Mouse (Mus musculus): ENCODE data around the gene Nid2. TPM values are rescaled to one million over a fixed set of nuclear protein-coding genes. Genes with fewer than 3 reads are reported as not detected.

The Nid2 gene
- total RNA-seq, 2 experiments from 2014 or later: 4.1 to 5.2 TPM

DNA sequence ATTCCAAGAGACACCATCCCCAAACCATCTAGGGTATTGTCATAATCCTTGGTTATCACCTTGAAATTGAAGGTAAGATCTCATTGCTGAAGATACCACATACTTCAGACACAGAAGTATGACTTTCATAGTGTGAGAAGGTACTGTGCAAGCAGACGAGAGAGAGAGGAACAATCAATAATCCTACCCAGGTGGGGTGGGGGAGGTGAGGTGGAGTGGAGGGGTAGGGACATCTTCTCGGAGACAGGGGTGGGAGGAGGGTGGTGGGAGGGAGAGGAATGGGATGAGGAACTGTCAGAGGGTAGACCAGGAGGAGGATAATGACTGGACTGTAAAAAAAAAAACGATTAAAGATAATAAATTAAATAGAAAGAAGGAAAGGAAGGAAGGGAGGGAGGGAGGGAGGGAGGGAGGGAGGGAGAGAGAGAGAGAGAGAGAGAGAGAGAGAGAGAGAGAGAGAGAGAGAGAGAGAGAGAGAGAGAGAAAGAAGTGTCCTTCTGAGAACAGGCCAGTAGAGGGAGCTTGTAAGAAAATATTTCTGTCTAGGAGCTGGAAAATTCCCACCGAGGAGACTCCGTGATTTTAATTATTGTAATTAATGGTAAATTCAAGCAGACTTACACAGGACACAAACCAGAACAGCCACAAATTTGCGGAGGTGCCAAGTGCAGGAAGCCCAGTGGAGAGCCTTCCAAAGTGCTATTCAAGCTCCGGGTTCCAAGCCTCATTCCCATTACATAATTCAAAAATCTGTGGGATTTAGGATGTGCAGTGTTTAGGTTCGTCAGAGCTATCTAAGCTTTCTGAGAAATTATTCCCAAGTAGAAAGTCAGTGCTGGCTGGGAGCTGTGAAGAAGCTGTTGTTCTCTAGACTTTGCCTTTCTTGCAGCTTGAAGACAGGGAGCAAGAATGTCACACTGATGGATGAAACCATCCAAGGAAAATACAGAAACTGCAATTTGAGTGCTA lies 108.0 kb downstream of the Nid2 start:
- peak; percentile 25 to 42 for DNase-seq

DNA sequence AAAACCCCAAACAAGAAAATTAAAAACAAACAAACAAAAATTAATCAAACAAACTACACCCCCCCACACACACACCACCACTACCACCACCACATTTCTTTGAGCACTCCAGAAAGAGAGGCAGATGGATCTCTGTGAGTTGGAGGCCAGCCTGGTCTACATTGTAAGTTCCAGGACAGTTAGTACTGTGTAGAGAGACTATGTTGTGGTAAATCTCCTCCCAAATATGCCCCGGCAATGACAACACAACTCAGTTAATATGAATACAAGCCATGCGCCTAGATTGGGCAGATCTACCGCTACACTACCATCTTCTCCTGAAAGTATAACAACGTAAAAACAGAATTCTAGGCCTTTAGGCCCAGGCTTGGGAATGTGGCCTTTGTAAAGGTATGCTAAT lies 109.2 kb downstream of the Nid2 start:
- no peak for DNase-seq

Other genes starting within 250 kb of the Nid2 start
- gene Gm2244, start 201.3 kb upstream of the Nid2 start, total RNA-seq (2021): not detected
- gene Gm2237, start 166.1 kb upstream of the Nid2 start, total RNA-seq (2021): 1 to 10 TPM; 6.0 to 7.1 TPM
- not detected for gene Gm5458, start 148.7 kb upstream of the Nid2 start, total RNA-seq (2021)
- gene Rtraf, start 72.6 kb downstream of the Nid2 start, total RNA-seq (2021): 10 to 100 TPM; 54.6 to 55.1 TPM
- 100 to 1,000 TPM; 284 to 297 TPM for gene Gng2, start 226.4 kb downstream of the Nid2 start, total RNA-seq (2021)